Mouse (Mus musculus): Measurements from ENCODE around the gene Prex1.

Prex1 gene

DNA sequence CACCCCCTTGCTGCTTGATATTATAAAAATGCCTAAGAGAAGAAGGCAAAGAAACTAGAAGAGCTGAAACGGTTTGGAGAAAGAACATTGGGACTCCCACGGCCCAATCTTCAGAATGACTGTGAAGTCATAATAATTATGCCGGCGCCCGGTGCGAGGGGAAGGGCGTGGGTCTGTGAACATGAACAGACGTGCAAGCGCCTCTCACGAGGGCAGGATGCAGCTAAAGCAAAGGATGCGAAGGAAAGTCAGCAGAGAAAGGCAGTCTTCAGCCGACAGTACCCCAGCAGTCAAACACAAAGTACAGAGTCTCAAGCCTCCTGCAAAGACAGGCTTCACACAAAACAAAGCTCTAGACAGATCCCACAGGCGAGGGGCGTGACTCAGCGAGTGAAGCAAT is 49.1 kb downstream of the Prex1 start:
- in situ Hi-C loops (cut with MboI; ENCODE audit: low sequenced_read_pairs) = no loop called here

DNA sequence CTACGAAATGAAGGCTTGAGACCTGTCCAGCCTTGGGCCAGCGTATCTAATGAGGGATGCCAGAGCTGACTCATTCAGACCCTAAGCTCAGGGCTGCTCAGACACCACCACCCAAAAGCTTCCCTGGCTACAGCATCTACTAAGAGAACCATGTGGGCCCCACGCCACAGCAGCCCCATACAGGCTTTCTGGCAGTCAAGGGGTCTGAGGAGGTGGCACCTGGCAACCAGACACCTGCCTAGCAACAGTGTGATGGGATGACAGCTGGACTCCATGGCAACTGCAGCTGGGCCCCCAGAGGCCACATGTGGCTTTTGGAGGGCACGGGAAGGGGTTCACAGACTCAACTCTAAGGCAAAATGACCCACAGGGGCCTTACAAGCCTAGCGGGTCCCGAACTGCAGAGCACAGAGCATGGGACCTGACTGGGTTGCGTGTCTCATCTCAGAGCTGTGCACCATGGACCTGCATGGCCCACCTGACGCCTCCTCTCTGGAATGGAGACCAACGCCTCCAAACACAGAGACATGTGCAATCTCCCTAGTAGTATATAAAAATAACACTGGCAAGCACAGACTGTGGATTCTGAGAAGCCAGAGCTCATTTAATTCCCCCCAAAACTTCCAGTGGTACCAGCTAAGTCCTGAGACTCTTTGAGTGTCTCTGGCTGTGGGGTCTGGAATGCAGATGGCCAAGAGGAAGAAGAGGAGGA is 50.2 kb downstream of the Prex1 start:
- in situ Hi-C loops (cut with MboI; ENCODE audit: low sequenced_read_pairs) = no loop called here

DNA sequence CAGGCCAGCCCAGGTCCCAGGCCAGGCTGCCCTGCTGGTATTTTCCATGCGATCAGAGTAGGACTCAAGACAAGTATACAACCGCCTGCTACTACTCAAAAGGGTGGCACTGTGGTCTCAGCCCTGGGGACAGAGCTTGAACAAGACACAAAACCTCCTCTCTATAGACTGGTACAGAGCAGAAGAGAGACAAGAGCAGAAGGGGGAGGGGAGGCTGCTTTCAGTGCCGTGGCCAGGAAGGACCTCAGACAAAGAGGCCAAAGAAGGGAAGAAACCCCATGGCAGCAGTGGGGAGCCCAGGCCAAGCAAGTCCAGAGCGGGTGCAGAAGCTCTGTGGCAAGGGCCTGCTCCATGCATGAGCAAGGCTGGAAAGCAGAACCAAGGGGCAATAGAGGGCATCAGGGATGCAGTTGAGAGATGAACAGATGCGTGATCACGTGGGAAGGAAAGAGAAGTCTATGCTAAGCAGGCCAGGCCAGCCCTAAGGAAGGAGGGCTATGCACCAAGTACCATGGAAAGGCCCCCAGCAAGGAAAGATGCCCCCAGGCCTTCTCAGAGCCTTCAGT is 51.0 kb downstream of the Prex1 start:
- in situ Hi-C loops (cut with MboI; ENCODE audit: low sequenced_read_pairs) = no loop called here

DNA sequence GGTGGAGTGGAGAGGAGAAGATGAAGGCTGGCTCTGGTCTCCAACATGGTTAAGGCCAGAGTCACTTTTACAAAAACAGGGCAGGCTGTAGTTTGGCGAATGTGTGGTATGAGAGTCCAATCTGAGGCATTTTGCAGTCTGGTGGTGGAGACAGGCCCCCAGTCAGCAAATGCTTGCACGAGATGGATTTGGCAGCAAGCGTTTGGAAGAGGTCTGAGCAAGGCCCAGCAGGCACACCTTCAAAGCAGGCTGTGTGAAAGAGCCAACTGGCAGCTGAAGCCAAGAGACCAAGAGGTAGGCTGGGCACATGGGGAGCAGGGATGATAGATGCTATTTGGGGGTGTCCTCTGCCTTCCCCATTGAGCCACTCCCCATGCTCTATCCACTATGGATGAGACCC is 51.7 kb downstream of the Prex1 start:
- in situ Hi-C loops (cut with MboI; ENCODE audit: low sequenced_read_pairs) = no loop called here

DNA sequence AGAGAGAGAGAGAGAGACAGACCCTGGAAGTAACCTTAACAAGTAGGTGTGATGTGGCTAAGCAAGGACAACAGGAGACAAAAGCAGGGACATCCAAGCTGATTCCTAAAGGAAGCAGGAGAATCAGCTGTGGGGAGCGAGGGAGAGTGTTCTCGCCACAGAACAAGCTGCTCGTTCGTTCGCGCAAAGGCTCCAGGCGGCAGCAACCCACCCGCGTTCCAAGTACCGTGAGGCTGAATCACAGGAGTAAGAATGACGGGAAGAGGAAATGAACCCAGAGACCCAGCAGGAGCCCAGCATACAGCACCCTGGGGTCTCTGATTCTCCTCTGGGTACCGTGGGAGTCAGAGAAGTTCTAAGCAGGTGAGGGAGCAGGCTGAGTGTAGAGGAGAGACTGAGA is 52.1 kb downstream of the Prex1 start:
- in situ Hi-C loops (cut with MboI; ENCODE audit: low sequenced_read_pairs) = no loop called here

DNA sequence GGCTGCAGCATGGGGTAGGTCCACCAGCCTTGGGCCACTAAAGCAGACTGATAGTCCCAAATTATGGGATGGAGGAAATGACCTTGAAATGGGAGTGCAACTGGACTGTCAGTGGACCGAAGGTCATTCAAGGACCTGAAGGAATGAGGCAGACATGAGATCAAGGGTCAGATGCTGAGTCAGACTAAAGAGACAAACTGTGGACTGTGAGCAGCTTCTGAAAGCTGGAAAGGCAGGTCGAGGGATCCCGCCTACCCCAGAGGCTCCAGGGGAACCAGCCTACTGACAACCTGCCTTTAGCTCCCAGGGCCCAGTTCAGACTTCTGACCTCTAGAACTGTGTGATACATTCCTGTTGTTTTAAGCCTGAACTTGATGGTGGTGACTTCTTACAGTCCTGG is 55.3 kb downstream of the Prex1 start:
- in situ Hi-C loops (cut with MboI; ENCODE audit: low sequenced_read_pairs) = no loop called here

DNA sequence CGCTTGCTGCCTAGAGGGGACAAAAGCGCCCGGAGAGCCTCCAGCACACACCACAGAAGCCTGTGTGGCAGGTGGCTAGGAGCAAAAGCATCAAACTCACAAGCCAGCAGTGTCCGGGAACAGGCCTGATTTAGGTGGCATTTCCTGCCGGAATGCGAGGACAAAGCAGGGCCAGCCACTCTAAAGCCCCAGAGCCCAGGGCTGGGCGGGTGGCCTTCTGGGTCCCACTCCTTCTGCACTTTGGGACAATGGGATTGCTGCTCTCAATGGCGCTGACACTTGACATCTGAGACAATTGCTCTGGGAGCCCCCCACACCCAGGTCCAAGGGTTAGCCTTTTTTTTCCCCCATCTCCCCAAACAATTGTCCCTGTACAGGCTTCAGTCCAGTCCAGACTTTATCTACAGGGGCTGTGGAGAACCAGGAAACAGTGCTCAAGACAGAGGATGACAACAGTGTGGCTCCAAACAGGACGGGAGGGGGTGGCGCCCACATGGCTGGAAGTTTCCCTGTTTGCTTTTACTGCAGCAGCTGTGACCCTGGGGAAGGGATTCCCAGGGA is 56.1 kb downstream of the Prex1 start:
- in situ Hi-C loops (cut with MboI; ENCODE audit: low sequenced_read_pairs) = no loop called here

DNA sequence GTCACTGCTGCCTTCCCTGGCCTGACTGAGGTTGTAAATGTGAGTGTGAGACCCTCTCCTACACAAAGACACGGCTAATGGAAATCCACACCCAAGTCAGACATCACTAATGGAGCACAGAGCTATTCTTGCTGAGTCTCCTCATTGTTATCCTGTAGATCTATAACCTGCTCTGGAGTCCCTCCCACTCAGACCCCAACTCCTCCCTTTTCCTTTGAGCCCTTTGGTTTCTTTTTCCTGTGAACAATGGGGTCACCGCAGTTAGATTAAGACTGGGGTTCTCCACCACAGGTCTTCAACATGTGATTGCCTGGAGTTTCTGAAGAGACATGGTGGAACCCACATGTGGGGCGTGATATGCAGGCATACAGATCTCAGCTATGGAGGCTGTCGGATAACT is 57.0 kb downstream of the Prex1 start:
- in situ Hi-C loops (cut with MboI; ENCODE audit: low sequenced_read_pairs) = no loop called here

DNA sequence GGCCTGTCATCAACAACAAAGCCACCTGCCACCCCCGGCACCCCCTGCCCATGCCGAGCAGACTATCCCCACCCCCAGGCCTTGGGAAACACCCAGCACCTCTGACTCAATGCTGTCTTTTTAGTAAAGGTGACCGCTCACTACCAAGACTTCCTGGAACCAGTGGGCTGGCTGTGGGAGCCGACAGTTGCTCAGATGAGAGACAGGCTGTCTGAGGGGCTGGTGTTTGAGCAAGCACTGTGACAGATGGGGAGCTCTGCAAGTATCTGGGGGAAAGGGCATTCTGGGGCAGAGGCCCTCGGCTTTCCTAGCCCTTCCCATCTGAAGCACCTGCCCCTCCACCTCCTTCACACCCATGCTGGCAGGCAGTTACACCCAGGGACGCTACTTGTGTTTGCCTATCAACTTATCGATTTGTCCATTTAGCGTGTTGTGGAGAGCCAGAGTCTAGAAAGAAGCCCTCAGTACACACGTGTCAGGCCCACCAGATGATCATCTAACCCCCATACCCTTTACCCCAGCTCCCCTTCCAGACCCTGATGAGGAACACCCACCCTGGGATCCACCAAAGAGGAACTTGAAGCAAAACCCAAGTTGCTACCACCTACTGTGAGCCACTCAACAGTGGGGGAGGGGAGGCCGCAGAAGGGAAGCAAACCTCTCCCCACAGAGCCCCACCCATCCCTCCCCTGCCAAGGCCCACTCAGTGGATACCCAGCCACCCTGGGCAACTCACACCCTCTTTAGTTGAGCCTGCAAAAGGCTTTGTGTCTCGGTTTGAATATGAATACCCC is 57.7 kb downstream of the Prex1 start:
- in situ Hi-C loops (cut with MboI; ENCODE audit: low sequenced_read_pairs) = no loop called here

DNA sequence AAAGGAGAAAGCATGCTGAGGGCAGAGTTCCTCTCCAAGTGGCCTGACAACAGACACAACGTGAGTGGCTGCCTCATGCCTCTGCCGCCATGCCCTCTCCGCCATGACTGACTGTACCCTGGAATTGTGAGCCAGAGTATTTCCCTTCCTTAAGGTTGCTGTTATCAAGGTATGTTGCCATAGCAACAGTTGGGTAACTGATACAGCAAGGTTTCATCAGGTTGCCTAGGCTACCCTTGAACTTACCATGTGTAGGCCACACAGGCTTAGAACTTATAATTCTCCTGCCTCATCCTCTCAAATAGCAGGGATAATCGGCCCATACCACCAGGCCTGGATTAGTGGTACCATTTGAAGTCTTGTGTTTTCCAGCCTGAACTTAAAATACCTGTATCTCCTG is 58.3 kb downstream of the Prex1 start:
- in situ Hi-C loops (cut with MboI; ENCODE audit: low sequenced_read_pairs) = no loop called here

DNA sequence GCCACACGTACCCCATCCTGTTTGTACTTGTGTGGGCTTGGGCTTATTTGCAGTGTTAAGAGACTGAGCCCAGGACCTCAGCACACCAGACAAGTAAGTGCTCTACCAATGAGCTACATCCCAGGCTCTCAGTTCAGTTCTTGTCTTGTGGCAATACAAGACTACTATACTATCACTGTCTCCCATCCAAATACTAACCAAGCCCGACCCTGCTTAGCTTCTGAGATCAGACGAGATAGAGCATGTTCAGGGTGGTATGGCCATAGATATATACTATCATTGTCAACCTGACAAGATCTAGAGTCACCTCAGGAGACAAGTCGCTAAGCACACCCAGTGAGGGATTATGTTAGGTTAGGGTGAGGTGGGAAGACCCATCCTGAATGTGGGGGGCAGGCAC is 58.8 kb downstream of the Prex1 start:
- in situ Hi-C loops (cut with MboI; ENCODE audit: low sequenced_read_pairs) = no loop called here

DNA sequence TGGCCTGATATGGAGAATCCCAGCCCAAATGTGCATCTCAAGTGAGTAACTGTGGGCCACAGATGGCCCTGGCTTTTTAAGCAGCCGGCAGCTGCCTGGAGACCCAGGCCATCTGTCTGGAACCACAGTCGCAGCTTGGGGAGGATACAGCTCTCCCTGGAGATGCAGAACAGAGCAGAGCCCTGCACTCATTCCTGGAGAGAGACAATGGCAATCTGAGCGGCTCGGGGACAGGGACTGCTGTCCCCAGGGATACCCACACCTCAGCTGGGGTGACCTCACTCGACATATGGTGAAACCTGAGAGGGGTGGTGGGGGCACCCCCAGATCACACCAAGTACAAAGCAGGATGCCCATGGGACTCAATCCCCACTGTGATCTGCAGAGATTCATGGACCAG is 60.1 kb downstream of the Prex1 start:
- in situ Hi-C loops (cut with MboI; ENCODE audit: low sequenced_read_pairs) = no loop called here

DNA sequence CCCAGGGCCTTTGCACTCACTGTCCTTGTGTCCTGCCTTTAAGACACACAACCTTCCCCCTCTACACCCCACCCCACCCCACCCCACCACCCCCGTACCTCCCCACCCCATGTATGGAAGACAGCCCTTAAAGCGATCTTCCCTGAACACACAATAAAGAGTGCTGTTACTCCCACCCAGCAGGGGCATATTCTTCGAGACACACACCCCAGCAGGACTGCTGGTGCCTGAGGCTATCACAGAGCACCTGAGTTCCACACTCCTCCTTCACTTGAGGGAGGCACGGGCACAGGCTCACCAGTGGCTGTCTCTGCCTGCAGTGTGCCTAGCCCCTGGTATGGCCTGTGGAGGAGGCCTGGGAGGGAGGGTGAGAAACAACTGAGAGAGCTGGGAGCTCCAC is 61.0 kb downstream of the Prex1 start:
- in situ Hi-C loops (cut with MboI; ENCODE audit: low sequenced_read_pairs) = no loop called here

DNA sequence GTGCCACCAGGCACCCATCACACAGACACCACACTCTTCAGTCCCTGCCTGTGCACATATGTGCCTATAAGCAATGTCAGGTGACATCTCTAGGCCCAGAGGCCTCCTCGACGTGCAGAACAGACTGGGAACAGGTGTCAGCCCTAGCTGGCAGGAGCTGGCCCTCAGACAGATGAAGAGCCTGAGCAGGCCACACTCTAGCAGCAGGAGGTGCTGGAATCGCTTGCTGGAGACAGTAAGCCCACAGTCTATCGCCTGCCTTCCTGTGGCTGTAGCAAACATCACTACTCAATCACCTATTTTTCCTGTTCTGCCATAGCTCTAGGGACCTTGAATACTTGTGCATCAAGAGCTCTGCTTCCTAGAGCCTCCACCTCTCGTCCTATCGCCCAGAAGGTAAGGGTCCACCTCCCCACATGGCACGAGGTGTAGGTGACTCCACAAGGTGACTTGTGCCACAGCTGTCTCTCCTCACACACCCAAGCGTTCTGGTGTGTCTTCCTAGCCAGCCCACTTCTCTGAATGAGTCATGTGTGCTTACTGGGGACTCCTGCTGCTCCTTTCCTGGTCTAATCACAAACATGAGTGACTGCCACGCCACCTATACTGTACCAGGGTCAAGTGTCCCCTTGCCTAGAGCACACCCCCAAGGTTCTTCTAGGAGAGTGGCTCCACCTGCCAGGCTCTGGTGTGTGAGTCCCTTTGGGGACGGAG is 62.2 kb downstream of the Prex1 start:
- in situ Hi-C loops (cut with MboI; ENCODE audit: low sequenced_read_pairs) = no loop called here

DNA sequence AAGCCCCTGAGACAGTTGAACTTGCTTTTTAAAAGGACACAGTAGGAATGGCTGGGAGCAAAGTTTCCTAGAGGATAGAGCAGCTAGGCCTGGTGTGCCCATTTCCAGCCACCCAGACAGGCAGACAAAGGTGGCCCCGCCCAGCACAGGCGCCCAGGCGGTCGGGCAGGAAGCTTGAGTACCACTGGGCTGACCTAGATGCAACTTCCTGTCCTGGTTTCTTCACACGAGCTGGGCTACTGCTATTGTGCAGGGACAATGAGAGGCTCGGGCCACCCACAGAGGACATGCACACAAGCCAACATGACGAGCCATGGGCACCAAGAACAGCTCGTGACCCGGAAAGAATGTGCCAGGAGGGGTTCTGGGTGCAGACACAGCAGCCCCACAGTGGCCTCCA is 63.2 kb downstream of the Prex1 start:
- in situ Hi-C loops (cut with MboI; ENCODE audit: low sequenced_read_pairs) = no loop called here

DNA sequence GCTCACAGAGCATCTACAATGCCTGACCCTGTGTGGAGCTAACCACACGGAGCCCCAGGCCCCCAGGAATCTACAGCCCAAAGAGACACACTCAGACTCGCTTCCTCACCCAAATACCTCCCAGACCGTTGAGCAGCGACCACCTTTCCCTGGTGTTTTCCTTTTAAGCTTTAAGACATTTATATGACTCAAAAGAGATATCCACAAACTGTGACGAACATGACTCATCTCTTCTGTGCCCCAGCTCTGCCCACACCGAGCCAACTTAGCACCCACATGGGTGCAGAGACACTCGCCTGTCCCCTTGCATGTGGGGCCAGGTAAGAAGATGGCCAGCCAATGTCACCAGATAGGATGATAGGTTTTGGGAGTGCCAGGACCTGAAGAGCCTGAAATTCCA is 66.4 kb downstream of the Prex1 start:
- in situ Hi-C loops (cut with MboI; ENCODE audit: low sequenced_read_pairs) = no loop called here

DNA sequence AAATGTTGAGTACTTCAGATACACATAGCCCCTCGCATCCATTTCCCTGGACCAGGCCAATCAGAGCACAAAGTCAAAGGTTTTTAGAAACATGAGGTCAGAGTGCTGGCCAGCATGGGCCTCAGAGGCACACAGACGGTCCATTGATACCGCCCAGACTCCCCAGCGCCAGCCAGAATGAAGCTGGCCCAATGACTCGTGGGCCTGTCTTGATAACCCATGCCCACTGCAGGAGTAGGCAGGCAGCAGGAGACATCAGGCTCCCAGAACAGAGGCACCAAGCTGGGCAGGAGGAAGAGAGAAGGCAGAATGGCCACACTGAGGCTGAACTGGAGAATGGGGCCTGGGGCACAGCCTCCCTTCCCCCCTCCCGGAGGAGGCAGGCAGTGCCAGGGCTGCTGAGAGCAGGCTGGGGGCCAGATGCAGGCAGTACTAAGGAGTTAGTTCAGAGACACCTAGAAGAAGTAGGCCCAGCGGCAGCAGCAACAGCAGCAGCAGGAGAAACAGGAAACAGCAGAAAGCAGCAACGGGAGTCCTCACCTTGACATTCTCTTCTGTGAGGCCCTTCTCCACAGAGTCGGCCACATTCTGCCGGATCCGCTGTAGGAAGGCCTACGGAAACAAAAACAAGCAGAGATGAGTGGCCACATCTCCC is 67.1 kb downstream of the Prex1 start:
- in situ Hi-C loops (cut with MboI; ENCODE audit: low sequenced_read_pairs) = no loop called here

DNA sequence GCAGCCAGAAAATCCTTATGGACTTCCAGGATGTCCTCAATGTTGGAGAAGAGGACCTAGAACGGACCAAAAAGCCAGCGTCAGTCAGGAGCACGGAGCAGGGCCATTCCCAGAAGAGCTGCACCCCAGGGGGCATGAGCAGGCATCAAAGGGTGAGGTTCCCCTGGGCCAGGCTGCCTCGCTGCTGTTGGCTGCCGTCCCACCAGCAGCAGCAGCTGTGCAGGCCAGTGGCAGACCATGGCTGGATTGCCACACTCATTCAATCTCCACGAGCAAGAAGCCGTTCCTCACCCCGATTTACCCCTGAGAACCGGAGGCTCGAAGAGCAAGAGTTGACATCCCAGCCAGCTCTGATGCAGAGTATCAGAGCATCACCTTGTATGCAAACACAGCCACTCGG is 68.8 kb downstream of the Prex1 start:
- in situ Hi-C loops (cut with MboI; ENCODE audit: low sequenced_read_pairs) = no loop called here

DNA sequence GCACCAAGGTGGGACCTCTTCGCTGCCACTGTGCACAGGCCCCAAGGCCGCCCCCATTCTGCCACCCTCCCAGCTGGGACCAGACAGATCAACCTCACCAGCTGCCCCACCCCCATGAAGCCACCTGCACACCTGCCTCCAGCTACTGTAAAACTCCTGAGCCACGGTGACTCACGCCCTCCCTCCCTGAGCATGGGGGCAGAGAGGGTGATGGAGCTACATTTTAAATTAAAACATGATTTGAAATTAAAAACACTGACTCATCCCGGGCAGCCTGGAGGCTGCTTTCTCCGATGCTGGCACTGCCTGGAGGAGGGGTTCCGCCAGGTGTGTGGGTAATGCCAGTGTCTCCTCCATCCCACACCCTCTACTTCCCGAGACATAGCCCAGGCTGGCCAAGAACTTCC is 71.0 kb downstream of the Prex1 start:
- in situ Hi-C loops (cut with MboI; ENCODE audit: low sequenced_read_pairs) = no loop called here

DNA sequence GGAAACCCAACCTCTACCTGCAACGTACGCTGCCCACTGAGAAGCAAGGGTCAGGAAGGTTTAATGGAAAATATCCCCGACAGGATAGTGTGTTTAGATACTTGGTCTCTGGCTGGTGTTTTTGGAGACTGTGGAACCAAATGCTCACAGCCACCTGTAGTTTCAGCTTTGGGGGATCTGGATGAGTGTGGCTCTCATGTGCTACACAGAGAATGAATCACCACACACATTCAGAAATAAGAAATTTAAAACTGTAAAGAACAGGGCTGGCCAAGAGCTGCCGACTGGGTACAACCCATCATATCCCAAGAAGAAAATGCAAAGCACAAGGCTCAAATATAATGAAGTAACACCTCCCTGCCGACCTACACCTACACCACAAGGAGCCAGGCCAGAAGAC is 73.9 kb downstream of the Prex1 start:
- in situ Hi-C loops (cut with MboI; ENCODE audit: low sequenced_read_pairs) = no loop called here
